8 mouse cellular contexts compared by ENCODE assay signal in genomic region chr7:126038366-126039246, GRCm38 (mm10). TPM values are rescaled to one million over a fixed set of nuclear protein-coding genes. Genes with fewer than 3 reads are reported as not detected.
DNase-seq lines count a peak whose midpoint lies in the region; ATAC-seq lines count a peak whose summit lies in the region.

No protein-coding gene starts in this region.

- DNase-seq in layer of hippocampus, adult 18-20 months (ENCODE audit: low spot score in 2 of 2), result peak; percentile 41 to 49
- no peak for DNase-seq in layer of hippocampus, adult 9-10 months (ENCODE audit: low spot score)
- peak; percentile 77 for DNase-seq in forebrain, embryonic 14.5 days (ENCODE audit: low spot score)
- peak; percentile 64 for DNase-seq in hindbrain, embryonic 14.5 days (ENCODE audit: low spot score)
- DNase-seq in yolk sac, embryonic 10.5 days (ENCODE audit: low spot score), result no peak

- H3K36me3 ChIP-seq in forebrain, embryonic 14.5 days (ENCODE audit: control insufficient read depth, insufficient read depth, low read length), result no peaks in the 10 kb centered on the region
- no peaks in the 10 kb centered on the region for H3K36me3 ChIP-seq in hindbrain, embryonic 14.5 days (replicated peaks; ENCODE audit: control insufficient read depth, insufficient read depth)
- H3K36me3 ChIP-seq in lung, embryonic 16.5 days (ENCODE audit: control insufficient read depth, insufficient read depth, low read length), result no peaks in the 10 kb centered on the region
- no peaks in the 10 kb centered on the region for H3K36me3 ChIP-seq in stomach, embryonic 16.5 days (ENCODE audit: control insufficient read depth, insufficient read depth, low read length)

- H3K27ac ChIP-seq in forebrain, embryonic 14.5 days (ENCODE audit: low read depth, low read length), result peak overlapping the region; percentile 67; the same call in 1 of the 2 replicates
- H3K27ac ChIP-seq in hindbrain, embryonic 14.5 days, result peak overlapping the region; percentile 90
- peak overlapping the region; percentile 86 for H3K27ac ChIP-seq in lung, embryonic 16.5 days (ENCODE audit: low read length)
- peak overlapping the region; percentile 77 for H3K27ac ChIP-seq in stomach, embryonic 16.5 days (ENCODE audit: low read length)

- 0 out of 2 replicates have a peak, but pooled peaks have one; percentile 16 for ATAC-seq in forebrain, embryonic 14.5 days
- peak; percentile 33; the same call in 1 of the 2 replicates for ATAC-seq in hindbrain, embryonic 14.5 days (ENCODE audit: low FRiP score)
- peak; percentile 47 for ATAC-seq in lung, embryonic 16.5 days (ENCODE audit: low read depth)
- ATAC-seq in stomach, embryonic 16.5 days (ENCODE audit: insufficient read depth, low FRiP score), result no peak
- no peak for ATAC-seq in erythroid progenitor cell, adult 5-6 weeks (replicated peaks; ENCODE audit: low FRiP score, poor library complexity, severe bottlenecking)

- no peaks in the 10 kb centered on the region for H3K9me3 ChIP-seq in forebrain, embryonic 14.5 days (replicated peaks; ENCODE audit: control insufficient read depth, low read length)
- H3K9me3 ChIP-seq in hindbrain, embryonic 14.5 days (ENCODE audit: control insufficient read depth, low read length), result no peaks in the 10 kb centered on the region
- no peaks in the 10 kb centered on the region for H3K9me3 ChIP-seq in lung, embryonic 16.5 days (ENCODE audit: control insufficient read depth, low read length)
- no peaks in the 10 kb centered on the region for H3K9me3 ChIP-seq in stomach, embryonic 16.5 days (replicated peaks; ENCODE audit: control insufficient read depth, low read length)

- H3K4me1 ChIP-seq in forebrain, embryonic 14.5 days (ENCODE audit: control insufficient read depth, insufficient read depth, low read length), result peaks cover 24% of the 10 kb centered on the region
- peaks cover 18% of the 10 kb centered on the region for H3K4me1 ChIP-seq in hindbrain, embryonic 14.5 days (replicated peaks; ENCODE audit: control insufficient read depth, insufficient read depth, low read length)
- peaks cover 19% of the 10 kb centered on the region for H3K4me1 ChIP-seq in lung, embryonic 16.5 days (replicated peaks; ENCODE audit: control insufficient read depth, insufficient read depth, low read length)
- peaks cover 26% of the 10 kb centered on the region for H3K4me1 ChIP-seq in stomach, embryonic 16.5 days (ENCODE audit: control insufficient read depth, insufficient read depth, low read length)

- H3K4me2 ChIP-seq in forebrain, embryonic 14.5 days (ENCODE audit: low read length), result peak overlapping the region; percentile 16; the same call in 1 of the 2 replicates
- peak overlapping the region; percentile 30 for H3K4me2 ChIP-seq in hindbrain, embryonic 14.5 days (replicated peaks)
- peak overlapping the region; percentile 7; the same call in 1 of the 2 replicates for H3K4me2 ChIP-seq in lung, embryonic 16.5 days (ENCODE audit: low read depth, low read length)
- peak overlapping the region; percentile 25; the same call in 1 of the 2 replicates for H3K4me2 ChIP-seq in stomach, embryonic 16.5 days (ENCODE audit: low read depth, low read length)

- no peaks in the 10 kb centered on the region for H3K27me3 ChIP-seq in forebrain, embryonic 14.5 days (replicated peaks; ENCODE audit: control insufficient read depth, insufficient read depth, low read length)
- H3K27me3 ChIP-seq in hindbrain, embryonic 14.5 days (ENCODE audit: control insufficient read depth, insufficient read depth, low read length), result no peaks in the 10 kb centered on the region
- H3K27me3 ChIP-seq in lung, embryonic 16.5 days (ENCODE audit: control insufficient read depth, insufficient read depth, low read depth, low read length), result no peaks in the 10 kb centered on the region
- H3K27me3 ChIP-seq in stomach, embryonic 16.5 days (ENCODE audit: control insufficient read depth, insufficient read depth, low read length), result no peaks in the 10 kb centered on the region

- H3K9ac ChIP-seq in forebrain, embryonic 14.5 days (ENCODE audit: low read length), result peak overlapping the region; percentile 22; the same call in 1 of the 2 replicates
- H3K9ac ChIP-seq in hindbrain, embryonic 14.5 days, result peak overlapping the region; percentile 50
- peak overlapping the region; percentile 44 for H3K9ac ChIP-seq in lung, embryonic 16.5 days (ENCODE audit: low read length)
- H3K9ac ChIP-seq in stomach, embryonic 16.5 days (ENCODE audit: low read length), result peak overlapping the region; percentile 23; the same call in 1 of the 2 replicates

- 31% methylated on average over 25 of the region's 25 CpGs for WGBS in forebrain, embryonic 14.5 days
- WGBS in hindbrain, embryonic 14.5 days, result 31% methylated on average over 25 of the region's 25 CpGs
- 41% methylated on average over 25 of the region's 25 CpGs for WGBS in lung, embryonic 16.5 days
- 33% methylated on average over 25 of the region's 25 CpGs for WGBS in stomach, embryonic 16.5 days

- no peak overlapping the region for H3K4me3 ChIP-seq in forebrain, embryonic 14.5 days (ENCODE audit: low read depth, low read length)
- no peak overlapping the region for H3K4me3 ChIP-seq in hindbrain, embryonic 14.5 days (replicated peaks; ENCODE audit: low read length)
- no peak overlapping the region for H3K4me3 ChIP-seq in lung, embryonic 16.5 days (ENCODE audit: low read length)
- no peak overlapping the region for H3K4me3 ChIP-seq in stomach, embryonic 16.5 days (replicated peaks; ENCODE audit: low read length)

RNA-seq across cellular contexts. Expression of gene Gsg1l, which starts 43.6 kb away (rescaled TPM):
- 10 to 100 TPM; 18.6 to 19.5 TPM for total RNA-seq in layer of hippocampus, adult 18-20 months (2021)
- polyA plus RNA-seq in forebrain, embryonic 14.5 days (2014; fragmentation: Nextera tagmentation; extraction: Ambion mirVana), result 5.0 TPM in 2 replicates
- 11.2 and 16.2 TPM in 2 replicates for polyA plus RNA-seq in hindbrain, embryonic 14.5 days (2014; fragmentation: Nextera tagmentation; extraction: Ambion mirVana)
- 2.5 and 2.6 TPM in 2 replicates for polyA plus RNA-seq in lung, embryonic 16.5 days (2015; fragmentation: Nextera tagmentation; extraction: Ambion mirVana)
- 0.59 and 0.77 TPM in 2 replicates for polyA plus RNA-seq in stomach, embryonic 16.5 days (2015; fragmentation: Nextera tagmentation; extraction: Ambion mirVana)
- total RNA-seq in erythroid progenitor cell, adult 5-6 weeks (2015; ENCODE audit: low replicate concordance), result not detected in 2 replicates
- not detected in 2 replicates for total RNA-seq in erythroid progenitor cell, adult 5-6 weeks (2017; ENCODE audit: low replicate concordance)

Comparison
In these comparisons a context has a peak if more than half of its experiments do, and no peak if none do; other contexts are left out.
1. DNase-seq: peak in layer of hippocampus, adult 18-20 months (2 of 2), forebrain, embryonic 14.5 days (single experiment) and hindbrain, embryonic 14.5 days (single experiment); none in layer of hippocampus, adult 9-10 months (single experiment) and yolk sac, embryonic 10.5 days (single experiment).
2. ATAC-seq: peak in forebrain, embryonic 14.5 days (single experiment), hindbrain, embryonic 14.5 days (single experiment) and lung, embryonic 16.5 days (single experiment); none in stomach, embryonic 16.5 days (single experiment) and erythroid progenitor cell, adult 5-6 weeks (single experiment).
3. Peak in every context shown above with its lines, with median percentiles within 50 percentile points of each other: H3K27ac ChIP-seq, H3K4me2 ChIP-seq and H3K9ac ChIP-seq.